Mouse (Mus musculus) liver, adult 2 months (tissue): ENCODE results near the gene Cdc25b.

Source experiments
- CTCF ChIP-seq: fragments of 200-500 bp; IDR thresholded peaks from 2 replicates; pipeline ENCODE4 v1.5.1; 2011; ENCODE audit warnings: low read depth, low read length, control low read depth
- POLR2A ChIP-seq: fragments of 200-500 bp; IDR thresholded peaks from 2 replicates; pipeline ENCODE4 v1.6.1; 2011; ENCODE audit warnings: low read length, control low read depth; ENCODE audit not compliant: insufficient read depth; ENCODE audit errors: extremely low read depth

- no peak for TF ChIP-seq POLR2A
- TF ChIP-seq CTCF = no peak
These were observed 7.9 kb upstream of the Cdc25b start for GRCm38 (mm10) chr2:131178828-131179245.
